Mouse (Mus musculus) retina, embryonic 14.5 days (tissue): Measurements from ENCODE around the gene Ccdc187.
A peak's percentile ranks its signal among the peaks of the same experiment; 100 is the strongest.

ENCODE experiments used
- DNase-seq: peaks from one replicate; pipeline ENCODE4 v3.0.0-alpha.2; 2015; ENCODE audit warnings: low spot score

Ccdc187 gene

DNA sequence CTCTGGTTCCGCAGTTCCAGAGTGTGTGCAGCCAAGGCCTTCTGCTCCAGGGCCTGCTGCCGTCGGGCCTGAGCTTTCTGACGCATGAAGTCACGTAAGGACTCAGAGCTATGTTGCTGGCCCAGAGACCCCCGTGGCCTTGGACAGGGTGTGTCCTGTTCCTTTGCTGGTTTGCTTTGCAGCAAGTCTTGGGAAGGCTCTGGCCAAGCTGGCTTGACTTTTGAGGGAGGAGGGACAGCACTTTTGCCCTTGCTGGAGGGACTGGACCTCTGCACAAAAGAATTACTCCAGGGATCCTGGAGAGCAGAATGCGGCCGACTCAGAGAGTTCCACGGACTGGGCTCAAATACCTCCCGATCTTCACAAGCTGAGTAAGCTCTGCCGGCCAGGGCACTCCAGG is 13.8 kb downstream of the Ccdc187 start:
- no peak for DNase-seq

DNA sequence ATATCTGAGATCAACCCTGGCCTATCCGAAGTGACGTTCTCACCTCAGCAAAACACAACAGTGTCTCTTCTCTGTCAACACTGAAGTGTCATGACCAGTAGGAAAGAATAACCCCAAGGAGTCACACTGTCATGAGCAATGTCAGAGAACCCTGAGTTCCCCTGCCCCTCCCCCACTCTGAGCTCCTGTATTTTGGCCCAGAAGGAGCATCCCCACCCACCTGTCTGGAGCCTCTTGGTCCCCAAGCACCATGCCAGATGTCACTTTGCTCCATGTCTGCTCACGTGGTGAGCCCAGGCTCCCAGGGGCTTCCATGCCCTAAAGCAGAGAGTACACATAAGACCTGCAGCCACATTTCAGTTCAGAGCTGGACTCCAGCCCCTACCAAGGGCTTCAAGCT is 14.6 kb downstream of the Ccdc187 start:
- no peak for DNase-seq

DNA sequence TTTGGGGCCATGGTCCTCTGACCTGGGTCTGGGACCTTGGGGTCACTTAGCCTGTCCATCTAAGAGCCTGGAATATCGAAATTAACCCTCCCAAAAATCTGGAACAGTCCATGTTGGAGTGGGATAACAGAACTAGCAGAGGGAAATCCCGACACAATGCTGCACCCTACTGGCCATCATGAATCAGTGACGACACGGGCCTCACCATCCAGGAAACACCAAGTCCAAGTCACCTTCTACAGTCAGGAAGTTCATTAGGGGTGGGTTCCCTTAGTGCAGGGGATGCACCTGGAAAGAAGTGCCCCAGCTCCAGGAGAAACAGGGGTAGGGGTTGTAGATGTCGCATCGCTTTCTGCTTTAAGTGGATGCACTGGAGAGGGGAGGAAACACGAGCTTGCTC is 20.7 kb downstream of the Ccdc187 start:
- DNase-seq: peak; percentile 86

DNA sequence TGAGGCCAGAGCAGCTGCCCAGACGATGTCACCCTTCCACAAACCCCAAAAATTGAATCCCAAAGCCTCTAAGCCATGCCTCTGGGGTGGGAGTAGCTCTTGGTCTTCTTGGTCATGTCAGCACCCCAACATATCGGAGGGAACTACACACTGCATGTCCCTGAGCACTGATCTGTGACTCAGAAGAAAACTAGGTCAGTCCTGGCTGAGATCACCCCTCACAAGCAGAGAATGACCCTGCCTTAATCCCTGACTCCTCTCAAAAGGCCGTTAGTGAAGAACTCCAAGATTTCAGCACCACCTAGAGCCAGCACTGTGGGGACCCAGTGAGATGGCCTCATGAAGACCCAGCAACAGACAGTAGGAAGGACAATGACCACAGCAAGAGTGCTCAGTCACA is 26.1 kb downstream of the Ccdc187 start:
- peak; percentile 8 for DNase-seq

DNA sequence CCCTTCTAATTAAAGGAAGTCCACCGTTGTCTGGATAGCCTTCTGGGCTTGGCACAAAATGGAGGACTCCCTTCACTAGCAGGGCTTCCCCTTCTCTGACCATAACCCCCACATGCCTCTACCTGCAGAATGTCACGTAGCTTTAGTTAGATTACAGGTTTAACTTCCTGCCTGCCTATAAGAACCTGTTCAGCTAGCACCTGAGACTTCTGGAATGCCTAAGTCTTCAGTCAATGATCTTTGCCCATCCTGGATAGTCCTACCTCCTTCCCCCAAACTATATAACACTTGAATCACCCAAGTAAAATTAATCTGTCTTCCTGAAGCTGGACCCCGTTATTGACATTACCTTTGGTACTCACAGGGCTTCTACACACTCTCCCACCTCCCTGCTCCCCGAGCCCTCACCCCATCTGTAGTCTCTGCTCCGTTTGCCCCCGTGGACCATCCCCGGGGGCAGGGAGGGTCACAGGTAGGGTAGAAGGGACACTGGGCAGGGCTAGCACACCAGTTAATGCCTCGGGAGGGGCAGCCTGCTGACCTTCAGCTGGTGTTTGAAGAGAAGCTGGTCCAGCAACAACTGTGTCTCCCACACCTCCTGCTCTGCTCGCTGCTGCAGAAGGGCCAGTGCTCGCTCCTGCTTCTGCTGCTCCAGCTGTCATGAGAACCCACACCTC is 28.2 kb downstream of the Ccdc187 start:
- no peak for DNase-seq

DNA sequence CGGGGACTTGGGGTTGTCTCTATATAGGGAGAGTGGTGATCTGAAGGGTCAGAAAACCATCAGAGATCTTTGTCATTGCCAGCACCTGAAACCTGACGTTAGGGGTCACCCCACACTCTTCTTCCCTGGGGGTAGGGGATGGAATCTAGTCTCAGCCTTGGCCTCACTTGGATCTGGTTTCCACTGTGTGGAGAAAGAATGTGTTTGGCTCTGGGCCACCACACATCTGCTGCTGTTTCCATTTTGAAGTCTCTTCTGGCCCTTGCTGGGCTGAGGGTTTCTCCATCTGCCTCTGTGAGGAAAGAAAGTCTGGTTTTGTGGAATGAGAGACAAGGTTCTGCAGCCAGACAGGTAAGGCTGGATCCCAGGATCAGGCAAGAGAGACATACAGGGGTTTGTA is 29.3 kb downstream of the Ccdc187 start:
- no peak for DNase-seq

DNA sequence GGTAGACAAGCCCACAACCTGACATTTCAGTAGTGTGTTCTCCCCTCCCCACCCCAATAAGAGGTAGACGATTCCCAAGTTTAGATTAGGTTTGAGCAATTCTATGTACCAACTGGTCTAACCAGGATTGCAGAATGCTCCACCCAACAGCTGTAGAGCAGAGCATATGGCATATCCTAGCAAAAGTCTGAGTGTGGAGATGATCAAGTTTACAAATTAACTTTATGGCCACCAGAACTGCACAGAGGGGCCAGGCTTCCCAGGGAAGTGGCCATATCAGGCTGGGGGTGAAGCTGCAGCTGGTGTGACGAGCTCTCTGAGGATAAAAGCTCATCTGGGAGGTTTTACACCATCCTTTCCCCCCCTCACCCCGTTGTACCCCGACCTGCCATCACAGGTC is 29.7 kb downstream of the Ccdc187 start:
- DNase-seq: no peak

DNA sequence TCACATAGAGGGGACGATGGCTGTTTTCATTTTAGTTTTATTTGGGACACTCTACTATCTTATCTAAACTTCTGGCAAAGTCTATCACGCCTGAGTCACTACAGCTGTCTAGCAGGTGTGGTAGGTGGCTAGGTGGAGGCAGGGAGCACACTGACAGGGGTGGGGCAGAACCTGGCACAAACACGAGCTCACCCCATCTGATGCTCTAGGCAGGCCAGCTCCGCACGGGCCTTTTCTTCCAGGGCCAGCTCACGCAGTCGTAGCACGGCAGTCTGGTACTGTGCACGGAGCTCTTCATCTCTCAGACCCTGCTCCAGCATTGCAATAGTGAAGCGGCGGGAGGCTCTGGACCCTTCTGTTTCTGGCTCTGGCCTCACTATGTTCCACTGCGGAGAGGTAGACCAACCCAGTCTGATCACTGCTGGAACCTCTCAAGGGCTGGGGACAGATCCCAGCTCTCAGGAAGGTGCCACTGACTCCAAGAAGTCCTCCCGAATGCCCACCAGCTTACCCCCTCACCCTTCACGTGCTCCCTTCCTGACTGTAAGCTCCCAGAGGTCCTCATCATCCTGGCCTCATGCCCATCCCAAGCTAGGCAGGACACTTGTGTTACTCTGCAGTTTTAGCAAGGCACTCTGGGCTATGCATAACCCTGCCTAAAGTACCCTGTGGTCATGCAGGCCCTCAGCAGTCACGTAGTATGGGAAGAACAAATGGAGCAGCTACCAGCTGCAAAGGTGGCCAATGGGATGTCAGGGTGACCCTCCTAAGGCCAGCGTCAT is 36.9 kb downstream of the Ccdc187 start:
- DNase-seq: no peak

DNA sequence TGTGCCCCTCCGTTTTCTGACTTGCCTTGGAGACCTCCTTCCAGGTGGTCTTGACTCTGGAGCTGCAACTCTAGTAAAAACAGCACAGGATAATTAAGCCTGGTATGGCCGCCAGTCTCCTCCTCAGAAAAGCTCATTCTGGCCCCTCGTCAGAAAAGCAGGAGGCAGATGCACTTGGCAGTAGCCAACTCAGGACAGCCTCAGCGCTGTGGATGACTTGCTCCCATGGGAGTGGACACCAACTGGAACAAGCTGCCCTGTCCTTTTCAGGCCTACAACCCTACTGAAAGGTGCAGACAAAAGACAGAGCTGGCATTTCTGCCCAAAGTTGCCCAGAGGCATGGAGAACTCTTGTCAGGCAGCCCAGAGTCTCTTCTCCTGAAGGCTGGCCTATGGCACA is 39.5 kb downstream of the Ccdc187 start:
- no peak for DNase-seq

DNA sequence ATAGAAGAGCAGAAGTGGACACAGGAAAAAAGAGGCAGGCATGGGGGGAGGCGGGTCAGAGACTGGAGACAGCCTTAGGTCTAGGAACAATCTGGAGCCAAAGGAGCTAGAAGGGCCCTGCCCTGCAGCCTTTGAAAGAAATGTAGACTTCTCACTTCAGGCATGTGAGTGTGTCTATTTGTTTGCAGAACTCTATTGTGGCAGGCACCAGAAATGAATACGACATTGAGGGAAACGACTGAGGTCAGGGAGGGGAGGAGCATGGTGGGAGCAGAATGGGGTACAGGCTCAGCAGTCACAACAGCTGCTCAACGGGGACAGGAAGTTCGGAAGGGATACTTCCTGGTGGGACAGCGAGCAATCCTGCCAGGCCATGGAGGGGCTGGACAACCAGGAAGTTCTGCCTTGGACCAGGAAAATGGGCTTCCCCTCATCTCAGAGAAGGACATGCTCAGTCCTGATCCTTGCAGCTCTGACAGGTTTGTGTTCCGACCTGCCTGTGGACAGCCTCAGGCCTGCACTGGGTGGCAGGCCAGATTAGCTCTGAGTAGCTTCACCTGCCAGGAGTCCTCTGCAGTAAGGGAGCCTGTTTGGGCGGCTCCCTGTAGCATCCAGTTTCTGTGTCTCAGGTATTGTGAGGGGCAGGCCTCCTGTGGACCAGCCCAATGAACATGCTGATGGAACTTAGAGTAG is 41.7 kb downstream of the Ccdc187 start:
- no peak for DNase-seq

DNA sequence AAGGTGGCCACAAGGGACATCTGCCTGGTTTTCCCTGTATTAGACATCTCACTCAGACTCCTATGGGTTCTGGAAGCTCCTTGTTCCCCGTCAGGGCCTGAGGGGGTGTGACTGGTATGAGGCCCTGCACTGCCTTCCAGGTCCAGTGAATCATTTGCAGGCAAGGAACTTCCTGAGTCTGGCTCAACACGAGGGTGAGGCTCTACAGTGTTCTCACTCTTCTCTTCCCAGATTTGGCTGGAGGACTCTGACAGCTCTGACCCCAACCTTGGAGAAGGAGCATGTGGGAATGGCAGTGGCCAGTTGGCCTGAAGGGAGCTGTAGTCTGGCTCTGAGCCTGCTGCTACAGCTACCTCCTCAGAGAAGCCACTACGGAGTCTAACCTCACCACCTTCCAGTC is 46.8 kb downstream of the Ccdc187 start:
- no peak for DNase-seq

DNA sequence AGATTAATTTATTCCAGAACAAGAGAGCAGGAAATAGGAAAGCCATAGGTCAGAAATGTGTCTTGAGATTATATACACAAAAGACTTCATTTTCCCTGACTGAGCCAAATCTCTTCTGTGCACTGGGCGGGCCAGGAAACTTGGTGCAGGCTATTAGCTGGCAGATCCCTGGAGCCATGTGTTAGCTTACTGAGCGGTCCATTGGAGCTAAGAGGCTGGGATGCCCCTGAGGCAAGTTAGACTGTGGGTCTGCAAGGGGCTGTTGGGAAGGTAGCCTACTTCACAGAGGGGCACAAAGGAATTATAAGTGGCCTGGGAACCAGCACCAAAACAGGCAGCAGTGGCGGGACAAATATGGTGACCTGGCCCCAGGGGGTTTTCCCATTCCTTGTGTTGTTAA is 53.5 kb downstream of the Ccdc187 start:
- no peak for DNase-seq

DNA sequence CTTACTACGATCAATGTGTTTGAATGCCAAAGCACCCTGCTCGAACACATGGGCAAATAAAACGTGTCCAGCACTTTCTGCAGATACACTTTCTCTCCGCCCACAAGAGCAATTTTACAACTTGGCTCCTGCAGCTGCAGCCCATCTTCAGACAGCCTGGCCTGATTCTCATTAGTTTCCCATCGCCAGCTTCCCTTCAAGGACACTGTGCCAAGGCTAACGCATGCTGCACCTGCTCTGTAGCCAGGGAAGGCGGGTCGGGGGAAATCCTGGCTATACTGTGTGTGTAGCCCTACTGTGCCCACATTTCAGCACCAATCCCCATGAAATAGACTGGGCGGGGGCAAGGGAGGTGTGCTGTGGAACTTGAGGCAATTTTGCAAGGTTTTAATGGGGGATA is 54.0 kb downstream of the Ccdc187 start:
- no peak for DNase-seq

DNA sequence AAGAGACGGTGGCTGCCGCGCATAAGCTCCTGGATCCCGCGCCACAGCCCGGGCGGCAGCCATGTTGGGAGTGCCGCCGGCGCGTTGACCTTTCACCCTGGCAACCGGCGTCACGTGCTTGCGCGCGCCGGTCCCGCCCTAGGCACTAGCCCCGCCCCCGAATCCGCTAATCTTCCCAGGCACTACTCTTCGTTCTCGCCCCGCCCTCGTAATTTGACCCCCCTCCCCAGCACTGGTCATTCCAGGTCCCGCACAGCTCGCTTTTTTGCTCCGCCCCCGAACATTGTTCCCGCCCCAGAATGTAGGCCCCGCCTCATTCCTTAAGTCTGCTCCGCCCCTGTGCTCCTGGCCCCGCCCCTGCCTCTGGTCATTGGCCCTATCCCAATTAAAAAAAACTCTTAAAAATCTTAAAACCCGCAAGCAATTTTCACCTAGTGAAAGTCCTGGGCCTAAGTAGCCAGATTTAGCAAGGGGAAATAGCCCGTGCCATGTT is 57.0 kb downstream of the Ccdc187 start, which contains the start of gene Qsox2:
Gene Qsox2 (minus strand): TSS at position 236 of the 493 bp plus-strand sequence.
- DNase-seq: peak; percentile 98

DNA sequence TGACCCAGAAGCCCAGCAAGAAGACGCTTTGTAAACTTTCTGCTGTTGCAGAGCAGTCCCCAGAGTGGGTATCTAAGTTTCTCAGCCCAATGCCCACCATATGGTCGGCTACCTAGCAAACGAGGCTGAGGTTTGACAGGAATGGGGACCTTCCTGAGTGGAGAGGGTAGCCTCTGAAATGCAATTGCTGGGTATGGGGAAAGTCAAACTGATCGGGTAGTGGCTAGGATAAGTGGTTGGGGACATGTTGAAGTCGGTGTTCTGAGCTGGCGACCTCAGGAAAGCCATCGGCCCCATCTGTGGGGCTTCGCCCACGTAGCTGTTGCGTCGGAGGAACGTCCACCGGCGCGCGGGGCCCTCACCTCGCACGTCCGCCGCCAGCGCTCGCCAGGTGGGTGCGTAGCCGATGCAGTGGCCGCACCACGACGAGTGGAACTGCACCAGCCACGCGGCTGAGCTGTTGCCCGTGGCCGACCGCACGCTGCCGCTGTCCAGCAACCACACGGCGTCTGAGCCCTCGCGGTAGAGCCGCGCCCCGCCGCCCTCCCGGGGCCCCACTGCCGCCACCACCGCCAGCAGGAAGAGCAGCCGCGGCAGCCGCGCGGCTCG is 57.6 kb downstream of the Ccdc187 start:
- peak; percentile 8 for DNase-seq

DNA sequence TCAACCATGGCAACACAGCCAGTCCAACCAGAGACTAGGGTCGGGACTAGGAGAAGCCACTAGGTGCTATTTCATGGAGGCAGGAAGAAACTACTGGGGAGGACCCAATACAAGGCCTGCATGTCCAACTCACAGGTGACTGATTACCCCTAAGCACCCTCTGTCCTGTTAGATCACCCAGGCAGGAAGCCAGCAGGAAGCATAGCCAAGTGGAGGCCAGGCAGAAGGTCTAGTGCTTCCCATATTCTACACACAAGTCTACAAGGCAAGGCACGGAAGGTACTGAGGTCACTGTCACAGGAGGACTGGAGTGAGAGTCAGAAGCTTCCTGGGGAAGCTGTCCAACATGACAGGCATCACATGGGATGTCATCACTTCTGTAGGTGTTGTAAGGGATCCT is 59.6 kb downstream of the Ccdc187 start:
- DNase-seq: no peak

DNA sequence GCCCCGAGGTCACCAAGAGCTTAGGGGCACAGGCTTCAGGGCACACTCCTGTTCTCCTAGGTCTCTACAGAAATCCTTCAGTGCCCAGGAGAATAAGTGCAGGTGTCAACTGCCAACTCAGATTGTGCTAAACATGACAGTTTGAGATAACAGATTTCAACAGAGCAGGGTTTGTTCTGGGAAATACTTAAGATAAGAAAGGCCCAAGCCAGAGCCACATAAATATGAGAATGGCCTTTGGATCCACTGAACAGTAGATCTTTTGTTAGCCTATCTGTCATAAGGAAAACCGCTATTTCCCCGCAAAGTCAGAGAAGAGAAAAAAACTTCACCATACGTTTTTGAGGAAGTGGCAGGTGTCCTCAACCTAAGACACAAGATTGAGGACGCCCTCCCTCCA is 60.1 kb downstream of the Ccdc187 start:
- DNase-seq: no peak

DNA sequence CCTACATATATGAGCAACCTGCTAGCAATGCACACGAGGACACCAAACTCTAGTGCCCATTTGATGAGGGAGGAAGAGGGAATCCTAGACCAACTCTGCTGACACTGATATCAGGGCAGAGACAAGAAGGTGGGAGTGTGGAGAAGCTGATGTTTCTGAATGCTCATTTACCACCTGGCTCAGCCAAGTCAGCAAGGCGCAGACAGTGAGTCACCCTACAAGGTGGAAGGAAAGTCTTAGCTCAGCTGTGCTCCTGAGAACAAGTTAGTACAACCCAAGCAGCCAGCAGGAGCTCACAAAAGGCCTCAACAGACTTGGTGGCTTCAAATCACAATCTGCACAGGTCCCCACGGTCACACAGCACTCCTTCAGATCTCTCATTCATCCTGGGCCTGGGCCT is 63.0 kb downstream of the Ccdc187 start:
- no peak for DNase-seq

DNA sequence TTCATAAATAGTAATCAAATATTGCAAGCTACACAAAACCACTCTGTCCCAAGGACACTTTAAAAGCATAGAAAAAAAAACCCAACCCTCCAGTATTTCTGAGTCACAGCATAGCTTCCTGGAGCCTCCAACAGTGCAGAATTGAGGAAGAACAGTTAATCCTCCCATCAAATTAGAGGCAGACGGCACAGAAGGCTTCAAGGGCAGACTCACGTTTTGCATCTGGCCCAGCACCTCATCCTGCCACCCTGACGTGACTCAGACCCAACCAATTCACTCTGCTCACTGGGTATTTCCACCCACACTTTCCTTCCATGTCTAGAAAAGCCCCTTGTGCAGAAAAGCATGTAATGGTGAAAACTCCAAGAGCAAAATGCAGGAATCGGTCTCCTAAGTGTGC is 64.1 kb downstream of the Ccdc187 start:
- DNase-seq: no peak

DNA sequence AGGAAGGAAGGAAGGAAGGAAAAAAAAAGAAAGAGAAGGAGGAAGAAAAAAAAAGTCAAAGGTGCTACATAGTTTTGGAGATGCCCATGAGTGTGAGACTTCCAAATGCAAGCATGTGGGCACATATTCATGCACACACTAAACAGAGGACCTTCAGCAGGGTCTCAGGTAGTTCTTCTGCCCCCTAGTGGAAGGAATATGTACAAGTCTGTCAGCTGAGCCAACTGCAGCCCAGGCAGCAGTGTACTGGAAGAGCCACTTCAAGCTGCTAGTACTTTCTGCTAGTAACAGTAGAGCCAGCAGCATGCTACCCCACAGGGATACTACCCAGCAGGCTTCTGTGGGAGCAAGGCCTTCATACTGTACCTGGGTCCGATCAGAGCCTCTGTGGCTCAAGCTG is 66.6 kb downstream of the Ccdc187 start:
- DNase-seq: peak; percentile 91

DNA sequence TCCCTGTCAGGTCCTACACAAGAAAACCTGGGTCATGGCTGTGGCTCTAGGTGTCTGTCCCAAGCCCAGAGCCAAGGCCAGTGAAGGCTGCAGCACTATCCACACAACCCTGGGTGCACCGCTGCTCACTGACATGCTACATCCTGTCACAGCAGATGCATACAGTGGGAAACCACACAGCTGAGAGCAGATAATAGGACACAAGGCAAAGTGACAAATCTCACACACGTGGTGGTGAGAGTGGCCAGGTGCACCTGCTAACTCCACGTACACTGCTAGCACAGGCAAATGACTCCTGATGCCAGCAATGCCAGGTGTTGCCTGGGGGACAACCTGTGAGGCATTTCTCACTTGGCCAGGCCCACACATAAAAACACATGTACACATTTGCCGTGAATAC is 69.1 kb downstream of the Ccdc187 start:
- DNase-seq: no peak

DNA sequence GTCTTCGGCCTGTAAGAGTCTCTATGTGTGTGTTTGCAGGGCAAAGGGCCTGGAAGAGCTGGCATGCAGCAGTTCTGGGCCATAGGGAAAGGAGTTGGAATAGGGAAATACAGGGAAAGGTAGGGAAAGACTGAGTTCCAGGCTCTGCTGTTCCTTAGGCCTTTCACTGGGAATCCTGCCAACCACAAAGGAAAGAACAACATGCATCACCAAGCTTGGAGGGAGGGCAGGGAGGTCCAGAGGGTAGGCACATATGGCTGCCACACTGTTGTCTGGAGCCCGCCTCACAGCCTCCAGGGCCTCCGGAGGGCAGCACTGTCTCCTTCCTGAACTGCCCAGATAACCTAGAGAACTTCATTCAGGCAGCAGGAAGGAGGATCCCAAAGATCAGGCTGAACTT is 70.4 kb downstream of the Ccdc187 start:
- DNase-seq: no peak

DNA sequence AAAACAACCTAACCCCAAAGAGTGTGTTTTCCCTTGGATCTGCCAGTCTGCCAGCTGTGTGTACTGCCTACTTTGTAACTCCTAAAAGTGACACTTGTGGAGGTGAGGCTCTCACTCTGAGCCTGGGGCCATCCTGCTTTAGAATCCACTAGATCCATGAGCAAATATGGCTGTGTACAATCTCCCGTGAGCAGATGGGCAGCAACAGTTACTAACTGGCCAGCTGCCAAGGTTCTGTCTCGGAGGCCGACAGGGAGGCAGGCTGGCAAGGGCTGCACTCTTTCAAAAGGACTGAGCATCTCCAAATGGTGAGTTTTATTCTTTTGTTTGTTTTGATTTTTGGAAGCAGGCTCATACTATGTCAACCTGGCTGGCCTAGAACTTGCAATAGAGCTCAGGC is 79.8 kb downstream of the Ccdc187 start:
- DNase-seq: no peak
